Mouse (Mus musculus) G1E-ER4 (cell line): ENCODE results near the gene Ppm1f. TPM values are rescaled to one million over a fixed set of nuclear protein-coding genes. Genes with fewer than 3 reads are reported as not detected.

ENCODE experiments used
- GATA1 ChIP-seq: IDR thresholded peaks from one replicate; pipeline ENCODE4 v1.8.0; 2012; ENCODE audit warnings: low read length, inconsistent platforms
- polyA plus RNA-seq: library from polyadenylated mRNA; stranded (reverse); fragments of >175 nt; gene quantifications from 2 replicates; pipeline ENCODE4 v1.2.3, GENCODE M21; 2012

Ppm1f gene
- polyA plus RNA-seq, 1 experiment = 6.0 TPM

- TF ChIP-seq GATA1 = no peak
These were observed 63.6 kb downstream of the Ppm1f start for GRCm38 (mm10) chr16:16959907-16960306.

- TF ChIP-seq GATA1 = no peak
These were observed 68.9 kb downstream of the Ppm1f start for GRCm38 (mm10) chr16:16965149-16965548.

- no peak for TF ChIP-seq GATA1
These were observed 70.0 kb downstream of the Ppm1f start for GRCm38 (mm10) chr16:16966290-16966689.

Other genes starting within 250 kb of the Ppm1f start
- not detected in 2 replicates for gene Olfr19, start 220.1 kb upstream of the Ppm1f start, polyA plus RNA-seq
- gene Spag6l, start 67.0 kb upstream of the Ppm1f start, polyA plus RNA-seq = not detected in 2 replicates
- not detected in 2 replicates for gene Igll1, start 32.5 kb upstream of the Ppm1f start, polyA plus RNA-seq
- 29.8 and 39.2 TPM in 2 replicates for gene Top3b, start 25.7 kb upstream of the Ppm1f start, polyA plus RNA-seq
- 0.93 TPM in 1 of 2 replicates, not detected in the other for gene Vpreb1, start 25.6 kb upstream of the Ppm1f start, polyA plus RNA-seq
- 54.4 and 71.1 TPM in 2 replicates for gene Mapk1, start 86.9 kb downstream of the Ppm1f start, polyA plus RNA-seq
- 0.09 TPM in 1 of 2 replicates, not detected in the other for gene Ypel1, start 173.2 kb downstream of the Ppm1f start, polyA plus RNA-seq
- 79.7 and 80.3 TPM in 2 replicates for gene Ppil2, start 214.8 kb downstream of the Ppm1f start, polyA plus RNA-seq
- gene 2610318N02Rik, start 228.7 kb downstream of the Ppm1f start, polyA plus RNA-seq = 9.2 and 12.9 TPM in 2 replicates
- 82.3 and 108 TPM in 2 replicates for gene Sdf2l1, start 235.9 kb downstream of the Ppm1f start, polyA plus RNA-seq
- 69.2 and 98.3 TPM in 2 replicates for gene Ydjc, start 248.2 kb downstream of the Ppm1f start, polyA plus RNA-seq